Mouse (Mus musculus): ENCODE measurements around the gene Etaa1.
"Not testable (repeated sequence)": the region's sequence is repeated elsewhere in the genome, so short reads cannot be mapped to it uniquely, and the experiment has no call there.

Gene Etaa1

GRCm38 (mm10) chr11:17953231-17954134 lies at the start of gene Etaa1:
Etaa1 (minus strand) TSS chr11:17953875.
- DNase-seq (ENCODE audit: low read depth), result peak; percentile 95

DNA sequence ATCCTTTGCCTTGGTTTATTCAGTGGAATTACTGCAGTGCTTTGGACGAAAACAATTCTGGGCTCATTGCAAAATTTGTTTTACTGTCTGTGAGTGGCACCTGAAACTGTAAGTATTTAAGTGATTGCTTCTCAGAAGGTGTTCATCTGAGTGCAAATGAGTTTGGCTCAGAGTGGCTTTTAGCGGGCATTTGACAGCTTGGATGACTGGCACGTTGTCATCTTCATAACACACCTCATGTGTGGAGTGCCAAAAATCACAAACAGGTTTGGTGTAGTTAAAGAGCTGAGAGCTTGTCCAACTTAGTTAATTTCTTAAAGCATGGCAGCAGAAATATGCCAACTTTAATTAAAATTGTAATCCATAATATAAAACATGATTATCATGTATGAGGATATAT lies 40.5 kb upstream of the Etaa1 start:
- no peak for DNase-seq (ENCODE audit: low read depth)

GRCm38 (mm10) chr11:17992311-17992710 lies 38.6 kb upstream of the Etaa1 start:
- DNase-seq (ENCODE audit: low read depth), result no peak

DNA sequence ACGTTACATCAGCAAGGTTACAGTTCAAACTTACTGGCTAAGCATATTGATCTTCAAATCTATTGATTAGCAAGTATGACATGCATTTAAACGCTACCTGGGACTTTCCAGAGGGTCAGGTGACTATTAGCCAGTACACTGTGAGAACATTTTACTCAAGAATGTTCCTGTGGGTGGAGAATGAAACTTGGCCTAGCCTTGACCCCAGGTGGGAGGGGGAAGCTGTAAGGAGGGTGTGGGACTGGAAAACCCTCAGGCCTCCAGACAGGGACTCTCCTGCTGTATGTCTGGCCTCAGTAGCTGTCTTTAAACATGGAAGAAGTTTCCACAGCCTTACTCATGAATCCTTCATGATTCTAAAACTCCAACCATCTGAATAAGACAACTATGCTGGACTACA lies 29.7 kb upstream of the Etaa1 start:
- DNase-seq (ENCODE audit: low read depth), result no peak

GRCm38 (mm10) chr11:17981246-17981645 lies 27.6 kb upstream of the Etaa1 start:
- DNase-seq (ENCODE audit: low read depth), result no peak

DNA sequence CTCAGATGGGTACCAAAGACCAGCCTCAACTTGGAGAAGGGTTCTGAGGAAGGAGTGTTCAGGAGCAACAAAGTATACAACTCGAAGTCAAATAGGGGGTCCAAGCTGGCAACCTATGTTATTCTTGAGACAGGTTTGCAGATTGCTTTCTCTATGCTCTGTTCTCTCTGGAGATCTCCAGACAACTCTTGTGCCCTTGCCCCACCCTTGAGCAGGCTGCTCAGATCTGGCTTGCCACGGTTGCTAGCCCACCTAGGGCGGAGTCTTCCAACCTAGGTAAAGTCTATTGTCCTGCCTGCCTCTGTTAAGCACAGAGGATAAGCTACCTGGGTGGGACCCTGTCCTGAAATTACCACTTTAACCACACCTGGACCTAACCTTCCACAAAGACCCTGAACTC lies 21.9 kb upstream of the Etaa1 start:
- no peak for DNase-seq (ENCODE audit: low read depth)

DNA sequence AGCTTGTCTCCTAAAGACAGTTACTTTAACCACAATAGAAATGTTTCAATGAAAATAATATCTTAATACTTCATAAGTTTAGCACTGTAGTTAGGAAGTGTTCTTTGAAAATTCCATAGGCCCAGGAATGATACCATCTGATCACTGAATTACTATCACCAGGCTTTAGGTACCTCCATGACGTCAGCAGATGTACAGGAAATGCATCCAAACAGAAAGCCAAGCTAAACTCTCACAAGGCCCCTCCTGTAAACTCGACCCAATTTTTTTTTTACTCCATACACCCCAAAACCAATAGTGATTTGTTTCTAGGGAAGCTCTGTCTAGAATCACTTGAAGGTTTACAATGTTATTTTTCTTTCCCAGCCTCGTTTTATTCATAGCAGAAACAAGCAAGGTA lies 884 bp downstream of the Etaa1 start:
- DNase-seq (ENCODE audit: low read depth), result no peak

DNA sequence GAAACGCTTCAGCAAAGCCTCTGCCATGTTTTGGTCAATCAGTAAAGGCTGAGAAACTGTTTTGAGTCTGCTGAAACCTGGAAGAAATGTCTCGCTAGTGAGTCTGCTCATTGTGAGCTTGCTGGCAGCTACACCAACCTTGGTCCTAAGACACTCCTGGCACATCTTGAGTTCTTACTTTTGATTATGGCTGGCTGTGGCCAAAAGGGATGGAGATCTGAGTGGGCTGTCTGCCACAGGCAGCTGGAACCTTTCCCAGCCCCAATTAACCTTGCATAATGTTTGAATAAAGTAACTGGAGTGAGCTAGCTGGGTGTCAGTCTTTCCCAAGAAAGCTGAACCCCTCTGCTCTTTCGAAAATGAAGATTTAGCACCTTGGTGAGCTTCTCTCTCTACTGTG lies 2.3 kb downstream of the Etaa1 start:
- DNase-seq (ENCODE audit: low read depth), result no peak

- DNase-seq (ENCODE audit: low read depth), result no peak
Observed at GRCm38 (mm10) chr11:17939168-17939567, 14.5 kb downstream of the Etaa1 start.

DNA sequence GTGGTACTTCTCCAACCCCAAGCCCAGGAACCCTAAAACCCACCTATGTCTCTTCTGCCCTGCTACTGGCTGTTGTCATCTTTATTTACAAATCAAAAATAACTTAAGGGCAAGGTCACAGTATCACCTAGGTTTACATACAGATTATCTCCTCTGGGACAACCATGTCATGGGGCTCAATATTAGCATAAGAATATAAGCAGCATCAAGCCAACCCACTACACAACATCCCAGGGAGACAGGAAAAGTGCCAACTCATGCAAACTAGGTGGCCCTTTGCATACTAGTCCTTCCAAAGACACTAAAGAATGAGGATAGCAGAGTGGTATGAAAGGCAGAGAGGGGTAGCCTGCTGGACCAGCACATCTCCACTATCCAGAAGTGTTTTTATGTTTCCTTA lies 15.7 kb downstream of the Etaa1 start:
- DNase-seq (ENCODE audit: low read depth), result no peak

DNA sequence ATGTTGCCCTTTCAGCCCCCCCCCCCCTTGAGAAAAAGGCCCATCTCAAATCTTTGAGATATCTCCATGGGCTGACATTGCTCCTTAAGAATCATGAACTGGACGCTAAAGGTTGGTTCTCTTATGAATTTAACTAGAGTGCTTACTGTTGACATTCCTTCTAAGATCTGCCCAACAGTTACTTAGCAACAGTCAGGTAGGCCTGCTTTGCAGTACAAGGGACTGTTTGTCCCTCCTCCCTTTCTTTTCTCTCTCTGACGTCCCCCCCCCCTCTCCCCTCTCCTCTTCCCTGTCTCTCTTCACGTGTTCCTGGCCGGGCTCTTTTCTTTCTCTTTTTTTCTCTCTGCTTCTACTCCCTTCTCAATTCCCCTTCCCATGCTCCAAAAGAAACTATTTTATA lies 35.8 kb downstream of the Etaa1 start:
- DNase-seq (ENCODE audit: low read depth), result no peak

GRCm38 (mm10) chr11:17917101-17917500 lies 36.6 kb downstream of the Etaa1 start:
- no peak for DNase-seq (ENCODE audit: low read depth)

GRCm38 (mm10) chr11:17916486-17916885 lies 37.2 kb downstream of the Etaa1 start:
- DNase-seq (ENCODE audit: low read depth), result no peak

DNA sequence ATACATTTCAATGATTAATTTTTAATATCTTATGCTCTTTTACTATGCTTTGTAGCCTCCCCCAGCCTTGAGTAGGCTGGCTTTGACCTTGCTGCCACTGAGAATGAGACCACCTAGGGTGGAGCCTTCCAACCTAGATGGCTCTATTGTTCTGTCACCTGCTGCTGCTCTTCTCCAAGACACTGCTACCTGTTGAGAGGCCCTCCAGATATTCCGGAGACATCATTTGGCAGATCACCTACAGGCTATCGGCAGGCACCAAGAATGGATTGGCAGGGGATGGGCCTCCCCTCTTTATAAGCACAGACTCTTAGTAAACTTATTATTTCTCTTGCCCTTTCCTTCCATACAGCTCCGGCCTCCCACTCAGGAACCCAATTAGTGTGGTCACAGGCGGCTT lies 52.7 kb downstream of the Etaa1 start:
- DNase-seq (ENCODE audit: low read depth), result not testable (repeated sequence)

Data from naive thymus-derived CD4-positive, alpha-beta T cell, adult 2 months (primary cell).